Mouse (Mus musculus): Measurements from ENCODE around the gene Jag2. TPM values are rescaled to one million over a fixed set of nuclear protein-coding genes. Genes with fewer than 3 reads are reported as not detected.

The Jag2 gene
- polyA plus RNA-seq (2012; rRNA removed) (45.8 and 48.4 TPM in 2 replicates), polyA plus RNA-seq (2014; fragmentation: Nextera tagmentation; extraction: Ambion mirVana) (12.5 and 14.3 TPM in 2 replicates)

GRCm38 (mm10) chr12:112929562-112930352 is at the start of gene Jag2:
Gene Jag2, minus strand, starts transcription at chr12:112929776.
- H3K4me3 ChIP-seq (replicated peaks; ENCODE audit: low read length) = peak within 1 kb of the TSS; percentile 52
- peak; percentile 42 for DNase-seq (ENCODE audit: low spot score)
- peak within 1 kb of the TSS; percentile 52 for H3K9ac ChIP-seq (ENCODE audit: low read depth, low read length, severe bottlenecking)
- ATAC-seq (ENCODE audit: low FRiP score, low read depth) = peak; percentile 61
- no peaks in the 10 kb centered on the region for H3K9me3 ChIP-seq (ENCODE audit: control insufficient read depth, low read length)
- no peak within 1 kb of the TSS for H3K27ac ChIP-seq (replicated peaks; ENCODE audit: low read depth, low read length)
- H3K27me3 ChIP-seq (ENCODE audit: control insufficient read depth, insufficient read depth, low read length) = peaks cover 31% of the 10 kb centered on the region
- H3K4me1 ChIP-seq (ENCODE audit: control insufficient read depth, insufficient read depth, low read length) = peaks cover 12% of the 10 kb centered on the region
- H3K36me3 ChIP-seq (ENCODE audit: control insufficient read depth, insufficient read depth, low read length) = no peaks in the 10 kb centered on the region
- no peak for TF ChIP-seq POLR2A (IDR thresholded peaks at IDR 0.05; ENCODE audit: borderline replicate concordance, extremely low read depth, insufficient read depth, insufficient read length)
- WGBS = 2% methylated on average over 35 of the region's 85 CpGs
- peak within 1 kb of the TSS; percentile 96 for H3K4me2 ChIP-seq (replicated peaks; ENCODE audit: low read depth, low read length, severe bottlenecking)

- H3K27me3 ChIP-seq (ENCODE audit: control insufficient read depth, insufficient read depth, low read length) = no peaks in the 10 kb centered on the region
- peak overlapping the region; percentile 79 for H3K9ac ChIP-seq (ENCODE audit: low read depth, low read length, severe bottlenecking)
- ATAC-seq (ENCODE audit: low FRiP score, low read depth) (no peak), DNase-seq (ENCODE audit: low spot score) (no peak)
- H3K4me2 ChIP-seq (replicated peaks; ENCODE audit: low read depth, low read length, severe bottlenecking) = peak overlapping the region; percentile 89
- peak overlapping the region; percentile 76 for H3K4me3 ChIP-seq (replicated peaks; ENCODE audit: low read length)
- TF ChIP-seq POLR2A (IDR thresholded peaks at IDR 0.05; ENCODE audit: borderline replicate concordance, extremely low read depth, insufficient read depth, insufficient read length) = no peak
- H3K27ac ChIP-seq (replicated peaks; ENCODE audit: low read depth, low read length) = peak overlapping the region; percentile 89
- H3K9me3 ChIP-seq (ENCODE audit: control insufficient read depth, low read length) = no peaks in the 10 kb centered on the region
- H3K4me1 ChIP-seq (ENCODE audit: control insufficient read depth, insufficient read depth, low read length) = peaks cover 9% of the 10 kb centered on the region
- H3K36me3 ChIP-seq (ENCODE audit: control insufficient read depth, insufficient read depth, low read length) = peaks cover 76% of the 10 kb centered on the region
- WGBS = 45% methylated on average over 12 of the region's 12 CpGs
Measured at GRCm38 (mm10) chr12:112977156-112977555, 47.6 kb upstream of the Jag2 start.

GRCm38 (mm10) chr12:112976371-112977073 is 46.9 kb upstream of the Jag2 start, which contains the start of gene Btbd6:
Gene Btbd6, plus strand, starts transcription at chr12:112976482.
- H3K27me3 ChIP-seq (ENCODE audit: control insufficient read depth, insufficient read depth, low read length) = no peaks in the 10 kb centered on the region
- H3K4me1 ChIP-seq (ENCODE audit: control insufficient read depth, insufficient read depth, low read length) = peaks cover 9% of the 10 kb centered on the region
- H3K9ac ChIP-seq (ENCODE audit: low read depth, low read length, severe bottlenecking) = peak within 1 kb of the TSS; percentile 79
- peak within 1 kb of the TSS; percentile 76 for H3K4me3 ChIP-seq (replicated peaks; ENCODE audit: low read length)
- DNase-seq (ENCODE audit: low spot score) = peak; percentile 84
- H3K27ac ChIP-seq (replicated peaks; ENCODE audit: low read depth, low read length) = peak within 1 kb of the TSS; percentile 89
- peaks cover 76% of the 10 kb centered on the region for H3K36me3 ChIP-seq (ENCODE audit: control insufficient read depth, insufficient read depth, low read length)
- peak; percentile 95 for ATAC-seq (ENCODE audit: low FRiP score, low read depth)
- peak; percentile 84; the same call in 1 of the 2 replicates for TF ChIP-seq POLR2A (IDR thresholded peaks at IDR 0.05; ENCODE audit: borderline replicate concordance, extremely low read depth, insufficient read depth, insufficient read length)
- H3K4me2 ChIP-seq (replicated peaks; ENCODE audit: low read depth, low read length, severe bottlenecking) = peak within 1 kb of the TSS; percentile 89
- H3K9me3 ChIP-seq (ENCODE audit: control insufficient read depth, low read length) = no peaks in the 10 kb centered on the region
- under 1% methylated on average over 70 of the region's 80 CpGs for WGBS

- ATAC-seq (ENCODE audit: low FRiP score, low read depth) = no peak
- 88% methylated on average over 9 of the region's 9 CpGs for WGBS
Measured at GRCm38 (mm10) chr12:112974736-112975135, 45.2 kb upstream of the Jag2 start.

GRCm38 (mm10) chr12:112969616-112970015 is 40.0 kb upstream of the Jag2 start:
- Histone ChIP-seq H3K36me3 (ENCODE audit: control insufficient read depth, insufficient read depth, low read length) (peaks cover 91% of the 10 kb centered on the region), H3K9ac (ENCODE audit: low read depth, low read length, severe bottlenecking) (no peak overlapping the region), H3K27me3 (ENCODE audit: control insufficient read depth, insufficient read depth, low read length) (no peaks in the 10 kb centered on the region), H3K27ac (replicated peaks; ENCODE audit: low read depth, low read length) (no peak overlapping the region), H3K4me1 (ENCODE audit: control insufficient read depth, insufficient read depth, low read length) (no peaks in the 10 kb centered on the region), H3K4me2 (replicated peaks; ENCODE audit: low read depth, low read length, severe bottlenecking) (no peak overlapping the region), H3K9me3 (ENCODE audit: control insufficient read depth, low read length) (no peaks in the 10 kb centered on the region), H3K4me3 (replicated peaks; ENCODE audit: low read length) (no peak overlapping the region)
- DNase-seq (ENCODE audit: low spot score) (no peak), ATAC-seq (ENCODE audit: low FRiP score, low read depth) (no peak)
- no peak for TF ChIP-seq POLR2A (IDR thresholded peaks at IDR 0.05; ENCODE audit: borderline replicate concordance, extremely low read depth, insufficient read depth, insufficient read length)
- WGBS = 92% methylated on average over 6 of the region's 6 CpGs

More at GRCm38 (mm10) chr12:112974736-112975135, 45.2 kb upstream of the Jag2 start:
- Histone ChIP-seq H3K4me2 (replicated peaks; ENCODE audit: low read depth, low read length, severe bottlenecking) (no peak overlapping the region), H3K9me3 (ENCODE audit: control insufficient read depth, low read length) (no peaks in the 10 kb centered on the region), H3K4me1 (ENCODE audit: control insufficient read depth, insufficient read depth, low read length) (peaks cover 9% of the 10 kb centered on the region), H3K9ac (ENCODE audit: low read depth, low read length, severe bottlenecking) (no peak overlapping the region), H3K36me3 (ENCODE audit: control insufficient read depth, insufficient read depth, low read length) (peaks cover 70% of the 10 kb centered on the region), H3K27ac (replicated peaks; ENCODE audit: low read depth, low read length) (no peak overlapping the region), H3K4me3 (replicated peaks; ENCODE audit: low read length) (no peak overlapping the region), H3K27me3 (ENCODE audit: control insufficient read depth, insufficient read depth, low read length) (no peaks in the 10 kb centered on the region)
- no peak for DNase-seq (ENCODE audit: low spot score)
- no peak for TF ChIP-seq POLR2A (IDR thresholded peaks at IDR 0.05; ENCODE audit: borderline replicate concordance, extremely low read depth, insufficient read depth, insufficient read length)

Data from limb, embryonic 14.5 days (tissue).